Mouse (Mus musculus) common myeloid progenitor, adult 5-6 weeks (primary cell): ENCODE measurements around the gene Gm11939. TPM values are rescaled to one million over a fixed set of nuclear protein-coding genes. Genes with fewer than 3 reads are reported as not detected.

ENCODE experiments used
- total RNA-seq: library from RNA; stranded (forward); fragments of 200-1000, 187-1606 nt; gene quantifications from 2 replicates; pipeline ENCODE4 v1.2.3, GENCODE M21; 2017

The Gm11939 gene
- total RNA-seq, 1 experiment from 2014 or later, result not detected

Other genes with a start within 250 kb of the Gm11939 start
- gene Krt25, start 236.5 kb downstream of the Gm11939 start, total RNA-seq, result not detected in 2 replicates
- not detected in 2 replicates for gene Krt26, start 221.5 kb downstream of the Gm11939 start, total RNA-seq
- gene Krt27, start 208.4 kb downstream of the Gm11939 start, total RNA-seq, result not detected in 2 replicates
- gene Krt28, start 184.6 kb downstream of the Gm11939 start, total RNA-seq, result not detected in 2 replicates
- 0.50 TPM in 1 of 2 replicates, not detected in the other for gene Krt10, start 170.1 kb downstream of the Gm11939 start, total RNA-seq
- not detected in 2 replicates for gene Krt12, start 137.2 kb downstream of the Gm11939 start, total RNA-seq
- gene Krt20, start 121.3 kb downstream of the Gm11939 start, total RNA-seq, result not detected in 2 replicates
- not detected in 2 replicates for gene Krt23, start 66.3 kb downstream of the Gm11939 start, total RNA-seq
- not detected in 2 replicates for gene Krt39, start 38.1 kb downstream of the Gm11939 start, total RNA-seq
- gene Krt40, start 16.3 kb downstream of the Gm11939 start, total RNA-seq, result not detected in 2 replicates
- not detected in 2 replicates for gene Krtap3-3, start 8.6 kb downstream of the Gm11939 start, total RNA-seq
- not detected in 2 replicates for gene Krtap3-2, start 2.6 kb downstream of the Gm11939 start, total RNA-seq
- gene Krtap3-1, start 7.2 kb upstream of the Gm11939 start, total RNA-seq, result not detected in 2 replicates
- gene Krtap1-5, start 21.6 kb upstream of the Gm11939 start, total RNA-seq, result not detected in 2 replicates
- not detected in 2 replicates for gene Krtap1-4, start 24.2 kb upstream of the Gm11939 start, total RNA-seq
- gene Krtap1-3, start 31.9 kb upstream of the Gm11939 start, total RNA-seq, result not detected in 2 replicates
- gene Krtap9-3, start 38.6 kb upstream of the Gm11939 start, total RNA-seq, result not detected in 2 replicates
- gene Gm11938, start 43.8 kb upstream of the Gm11939 start, total RNA-seq, result not detected in 2 replicates
- gene Gm11937, start 50.7 kb upstream of the Gm11939 start, total RNA-seq, result not detected in 2 replicates
- gene Krtap2-4, start 55.4 kb upstream of the Gm11939 start, total RNA-seq, result not detected in 2 replicates
- gene Gm11562, start 61.0 kb upstream of the Gm11939 start, total RNA-seq, result not detected in 2 replicates
- gene Krtap4-1, start 68.8 kb upstream of the Gm11939 start, total RNA-seq, result not detected in 2 replicates
- not detected in 2 replicates for gene Krtap4-2, start 75.6 kb upstream of the Gm11939 start, total RNA-seq
- gene Krtap4-7, start 84.6 kb upstream of the Gm11939 start, total RNA-seq, result not detected in 2 replicates
- not detected in 2 replicates for gene Gm11555, start 90.8 kb upstream of the Gm11939 start, total RNA-seq
- not detected in 2 replicates for gene Gm11563, start 99.5 kb upstream of the Gm11939 start, total RNA-seq
- not detected in 2 replicates for gene Krtap4-6, start 106.5 kb upstream of the Gm11939 start, total RNA-seq
- gene Gm14190, start 131.3 kb upstream of the Gm11939 start, total RNA-seq, result not detected in 2 replicates
- gene Gm14180, start 174.8 kb upstream of the Gm11939 start, total RNA-seq, result not detected in 2 replicates
- not detected in 2 replicates for gene Gm11595, start 213.4 kb upstream of the Gm11939 start, total RNA-seq
- not detected in 2 replicates for gene Krtap4-8, start 221.2 kb upstream of the Gm11939 start, total RNA-seq
- gene Krtap4-9, start 225.7 kb upstream of the Gm11939 start, total RNA-seq, result not detected in 2 replicates
- not detected in 2 replicates for gene Gm11596, start 234.0 kb upstream of the Gm11939 start, total RNA-seq
- gene Gm11569, start 239.5 kb upstream of the Gm11939 start, total RNA-seq, result not detected in 2 replicates
- gene Gm11554, start 245.0 kb upstream of the Gm11939 start, total RNA-seq, result not detected in 2 replicates